Mouse (Mus musculus) heart, adult 8-10 months (tissue): ENCODE measurements around the gene Faf1. TPM values are rescaled to one million over a fixed set of nuclear protein-coding genes. Genes with fewer than 3 reads are reported as not detected.

Experiments used
- DNase-seq: peaks from one replicate; pipeline ENCODE4 v3.0.0; 2022; ENCODE audit warnings: low spot score
- total RNA-seq, 4 experiments: library from RNA; stranded (reverse); gene quantifications; 2 replicates each; pipeline ENCODE4 v1.2.4; 2022

Gene Faf1
- total RNA-seq, 4 experiments from 2014 or later = 35.9 to 44.0 (median 40.6) TPM

GRCm38 (mm10) chr4:109904487-109904886 is 228.1 kb downstream of the Faf1 start:
- DNase-seq = no peak

GRCm38 (mm10) chr4:109929058-109929457 is 252.7 kb downstream of the Faf1 start:
- no peak for DNase-seq

- DNase-seq = no peak
These were observed 254.1 kb downstream of the Faf1 start for GRCm38 (mm10) chr4:109930445-109930844.

GRCm38 (mm10) chr4:109930935-109931334 is 254.5 kb downstream of the Faf1 start:
- no peak for DNase-seq

- no peak for DNase-seq
These were observed 260.2 kb downstream of the Faf1 start for GRCm38 (mm10) chr4:109936557-109936956.

GRCm38 (mm10) chr4:109939291-109939690 is 262.9 kb downstream of the Faf1 start:
- no peak for DNase-seq

GRCm38 (mm10) chr4:109945554-109945953 is 269.2 kb downstream of the Faf1 start:
- DNase-seq = no peak

GRCm38 (mm10) chr4:109949307-109949706 is 272.9 kb downstream of the Faf1 start:
- no peak for DNase-seq

- no peak for DNase-seq
These were observed 277.1 kb downstream of the Faf1 start for GRCm38 (mm10) chr4:109953509-109953908.

- DNase-seq = no peak
These were observed 284.0 kb downstream of the Faf1 start for GRCm38 (mm10) chr4:109960201-109960935.

- no peak for DNase-seq
These were observed 287.3 kb downstream of the Faf1 start for GRCm38 (mm10) chr4:109963570-109964279.

GRCm38 (mm10) chr4:109969561-109969960 is 293.2 kb downstream of the Faf1 start:
- DNase-seq = no peak

- no peak for DNase-seq
These were observed 297.7 kb downstream of the Faf1 start for GRCm38 (mm10) chr4:109973991-109974654.

GRCm38 (mm10) chr4:109974655-109975380 is 298.4 kb downstream of the Faf1 start:
- DNase-seq = no peak

GRCm38 (mm10) chr4:109975381-109976240 is 299.2 kb downstream of the Faf1 start:
- DNase-seq = no peak

- DNase-seq = no peak
These were observed 300.1 kb downstream of the Faf1 start for GRCm38 (mm10) chr4:109976273-109977147.

GRCm38 (mm10) chr4:109977148-109978067 is 301.0 kb downstream of the Faf1 start, which contains the start of gene Dmrta2:
Dmrta2 (plus strand) TSS chr4:109978053.
- no peak for DNase-seq

- DNase-seq = no peak
These were observed 301.9 kb downstream of the Faf1 start for GRCm38 (mm10) chr4:109978068-109978857.
